Mouse (Mus musculus) kidney, embryonic 16.5 days (tissue): ENCODE results near the gene Cyb5rl. TPM values are rescaled to one million over a fixed set of nuclear protein-coding genes. Genes with fewer than 3 reads are reported as not detected.

Source experiments
- ATAC-seq: fragments of 200-750 bp; cut with Nextera tagmentation; 2 replicates; pipeline ENCODE4 v1.8.0; 2017; ENCODE audit warnings: moderate TSS enrichment; ENCODE audit not compliant: low FRiP score, low TSS enrichment
- H3K27ac ChIP-seq: fragments of 300-500 bp; sonication (generic); 2 replicates; pipeline ENCODE4 v1.5.1; 2014; ENCODE audit warnings: low read length
- H3K27me3 ChIP-seq: fragments of 300-500 bp; sonication (generic); 2 replicates; pipeline ENCODE4 v1.6.1; 2014; ENCODE audit warnings: low read length, control low read depth, mixed read lengths; ENCODE audit not compliant: insufficient read depth
- H3K36me3 ChIP-seq: fragments of 300-500 bp; sonication (generic); 2 replicates; pipeline ENCODE4 v1.6.1; 2014; ENCODE audit warnings: low read length, control low read depth, mixed read lengths; ENCODE audit not compliant: insufficient read depth
- H3K4me1 ChIP-seq: fragments of 300-500 bp; sonication (generic); 2 replicates; pipeline ENCODE4 v1.6.1; 2014; ENCODE audit warnings: low read length, control low read depth, mixed read lengths; ENCODE audit not compliant: insufficient read depth
- H3K4me2 ChIP-seq: fragments of 300-500 bp; sonication (generic); replicated peaks from 2 replicates; pipeline ENCODE4 v1.6.1; 2014; ENCODE audit warnings: low read depth, low read length
- H3K4me3 ChIP-seq: fragments of 300-500 bp; sonication (generic); 2 replicates; pipeline ENCODE4 v1.5.1; 2014; ENCODE audit warnings: mild to moderate bottlenecking, low read length
- H3K9ac ChIP-seq: fragments of 300-500 bp; sonication (generic); replicated peaks from 2 replicates; pipeline ENCODE4 v1.6.1; 2014; ENCODE audit warnings: low read length
- H3K9me3 ChIP-seq: fragments of 300-500 bp; sonication (generic); 2 replicates; pipeline ENCODE4 v1.6.1; 2016; ENCODE audit warnings: low read length, control low read depth
- WGBS: fragments of 180-500 bp; shearing (Covaris S2); extraction: QIAGEN DNeasy Blood & Tissue Kit; methylation state at CpG from one replicate; pipeline ENCODE4 v1.1.7; 2014; 5-methylcytosine and 5-hydroxymethylcytosine counted together
- polyA plus RNA-seq: library from polyadenylated mRNA; unstranded; fragments of >200 nt; fragmentation: Nextera tagmentation; extraction: Ambion mirVana; gene quantifications from 2 replicates; pipeline ENCODE4 v1.2.1, GENCODE M21; 2015

Gene Cyb5rl
- polyA plus RNA-seq, 1 experiment from 2014 or later, result 13.4 TPM

- Histone ChIP-seq H3K9me3 (no peaks in the 10 kb centered on the region), H3K4me1 (no peaks in the 10 kb centered on the region), H3K4me3 (no peak overlapping the region), H3K9ac (no peak overlapping the region), H3K4me2 (no peak overlapping the region), H3K36me3 (peaks cover 63% of the 10 kb centered on the region), H3K27me3 (no peaks in the 10 kb centered on the region), H3K27ac (no peak overlapping the region)
- 91% methylated on average over 5 of the region's 5 CpGs for WGBS
- ATAC-seq, result no peak
Observed at GRCm38 (mm10) chr4:107058346-107058745, 8.4 kb upstream of the Cyb5rl start.

GRCm38 (mm10) chr4:107058781-107059180 is 8.0 kb upstream of the Cyb5rl start:
- no peaks in the 10 kb centered on the region for H3K4me1 ChIP-seq
- H3K36me3 ChIP-seq, result peaks cover 67% of the 10 kb centered on the region
- no peak overlapping the region for H3K9ac ChIP-seq
- no peak for ATAC-seq
- no peak overlapping the region for H3K4me3 ChIP-seq
- WGBS, result 81% methylated on average over 6 of the region's 6 CpGs
- no peak overlapping the region for H3K4me2 ChIP-seq
- no peaks in the 10 kb centered on the region for H3K9me3 ChIP-seq
- H3K27ac ChIP-seq, result no peak overlapping the region
- H3K27me3 ChIP-seq, result no peaks in the 10 kb centered on the region

GRCm38 (mm10) chr4:107061560-107061959 is 5.2 kb upstream of the Cyb5rl start:
- H3K27ac ChIP-seq, result no peak overlapping the region
- no peak overlapping the region for H3K4me2 ChIP-seq
- H3K27me3 ChIP-seq, result no peaks in the 10 kb centered on the region
- WGBS, result 88% methylated on average over 4 of the region's 4 CpGs
- H3K36me3 ChIP-seq, result peaks cover 65% of the 10 kb centered on the region
- H3K9ac ChIP-seq, result no peak overlapping the region
- H3K4me1 ChIP-seq, result peaks cover 9% of the 10 kb centered on the region
- ATAC-seq, result no peak
- H3K4me3 ChIP-seq, result no peak overlapping the region
- no peaks in the 10 kb centered on the region for H3K9me3 ChIP-seq

DNA sequence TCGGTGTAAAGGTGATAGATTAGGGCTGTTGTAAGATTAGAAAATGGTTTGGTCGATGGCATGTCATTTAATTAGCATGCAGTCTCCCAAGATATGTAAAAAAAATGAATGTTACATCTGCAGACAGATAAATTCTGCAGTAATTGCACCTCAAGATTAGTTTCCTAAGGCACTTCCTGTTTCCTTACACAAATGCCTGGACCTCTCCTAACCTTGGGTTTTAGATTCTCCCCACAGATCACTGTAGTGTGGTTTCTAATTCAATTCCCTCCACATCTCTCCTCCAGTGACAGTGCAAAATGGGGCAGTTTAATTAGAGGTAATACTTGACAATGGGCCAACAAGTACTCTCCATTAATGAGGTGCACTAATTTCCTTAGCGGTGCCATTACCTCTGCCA is 3.6 kb upstream of the Cyb5rl start:
- no peak overlapping the region for H3K4me2 ChIP-seq
- no peak overlapping the region for H3K9ac ChIP-seq
- peaks cover 49% of the 10 kb centered on the region for H3K36me3 ChIP-seq
- H3K27me3 ChIP-seq, result no peaks in the 10 kb centered on the region
- no peak overlapping the region for H3K27ac ChIP-seq
- ATAC-seq, result no peak
- WGBS, result 96% methylated on average over 3 of the region's 3 CpGs
- H3K4me3 ChIP-seq, result no peak overlapping the region
- peaks cover 15% of the 10 kb centered on the region for H3K4me1 ChIP-seq
- no peaks in the 10 kb centered on the region for H3K9me3 ChIP-seq

DNA sequence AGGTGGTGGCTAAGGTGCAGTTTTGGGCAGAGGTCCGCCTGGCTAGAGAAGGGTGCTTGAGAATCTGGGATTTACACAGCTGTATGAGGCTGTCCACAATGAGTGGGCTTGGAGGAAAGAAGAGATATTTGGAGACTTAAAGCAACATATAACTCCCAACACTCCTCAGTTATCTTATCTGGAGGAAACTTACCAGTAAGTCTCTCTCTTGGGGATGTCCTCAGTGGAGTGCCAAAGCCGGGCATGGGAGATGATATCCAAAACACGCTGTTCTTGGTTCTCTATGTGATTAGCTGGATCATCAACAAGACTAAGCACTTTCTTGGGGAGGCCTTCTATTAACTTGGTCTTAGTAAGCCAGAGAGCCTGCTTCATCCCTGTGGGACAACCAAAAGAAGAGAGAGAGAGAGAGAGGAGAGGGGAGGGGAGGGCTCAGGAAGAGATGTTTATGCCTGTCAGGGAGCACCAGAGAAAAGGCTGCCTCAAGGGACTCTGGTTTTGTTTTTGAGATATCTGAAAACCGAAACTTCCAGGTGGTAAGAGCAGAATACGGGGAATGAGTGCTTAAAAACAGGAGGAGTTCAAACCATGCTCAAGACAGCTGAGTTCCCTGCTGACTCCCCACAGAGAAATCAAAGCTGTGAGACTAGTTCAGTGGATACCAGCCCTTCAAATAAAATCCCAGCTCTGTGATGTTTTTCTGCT is 2.2 kb upstream of the Cyb5rl start:
- ATAC-seq, result no peak
- peaks cover 38% of the 10 kb centered on the region for H3K36me3 ChIP-seq
- H3K4me3 ChIP-seq, result no peak overlapping the region
- peaks cover 15% of the 10 kb centered on the region for H3K4me1 ChIP-seq
- H3K4me2 ChIP-seq, result no peak overlapping the region
- no peak overlapping the region for H3K27ac ChIP-seq
- no peak overlapping the region for H3K9ac ChIP-seq
- WGBS, result 87% methylated on average over 5 of the region's 5 CpGs
- H3K27me3 ChIP-seq, result no peaks in the 10 kb centered on the region
- H3K9me3 ChIP-seq, result no peaks in the 10 kb centered on the region

DNA sequence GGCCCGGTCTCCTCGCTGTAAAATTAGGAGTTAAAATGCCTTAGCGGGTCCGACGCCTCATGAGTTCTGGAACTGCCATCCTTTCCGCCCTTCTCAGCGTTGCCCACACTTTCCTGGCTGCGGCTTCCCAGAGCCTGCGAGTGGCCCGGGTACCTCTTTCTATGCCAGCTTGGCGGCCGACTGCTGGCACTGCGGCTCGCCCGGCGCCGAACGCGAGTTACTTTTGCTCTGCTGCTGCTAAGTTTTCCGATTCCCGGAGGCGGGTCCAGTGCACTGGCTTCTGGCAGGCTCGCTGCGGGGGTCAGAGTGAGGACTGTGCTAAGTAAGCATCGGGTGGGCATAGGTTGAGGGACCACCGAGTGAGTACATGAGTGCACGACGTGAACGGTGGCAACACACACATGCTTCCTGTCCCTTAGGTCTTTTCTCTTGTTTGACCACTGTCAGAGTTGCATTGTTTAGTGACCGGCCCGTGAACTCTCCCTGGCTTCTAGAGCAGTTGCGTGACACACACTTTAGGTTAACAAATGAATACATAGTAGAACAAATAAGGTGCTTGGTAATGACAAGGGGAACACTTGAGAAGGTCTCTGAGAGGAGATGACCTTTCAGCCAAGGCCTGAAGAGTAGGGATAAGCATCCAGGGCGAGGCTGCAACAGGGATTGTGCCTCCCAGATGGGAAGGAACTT is 508 bp downstream of the Cyb5rl start:
- peak; percentile 60 for ATAC-seq
- Histone ChIP-seq H3K27ac (peak overlapping the region; percentile 39; the same call in 1 of the 2 replicates), H3K9ac (peak overlapping the region; percentile 69), H3K36me3 (peaks cover 14% of the 10 kb centered on the region), H3K4me3 (peak overlapping the region; percentile 86), H3K4me2 (peak overlapping the region; percentile 83), H3K4me1 (peaks cover 15% of the 10 kb centered on the region), H3K9me3 (no peaks in the 10 kb centered on the region), H3K27me3 (no peaks in the 10 kb centered on the region)
- 5% methylated on average over 33 of the region's 33 CpGs for whole genome bisulfite sequencing

DNA sequence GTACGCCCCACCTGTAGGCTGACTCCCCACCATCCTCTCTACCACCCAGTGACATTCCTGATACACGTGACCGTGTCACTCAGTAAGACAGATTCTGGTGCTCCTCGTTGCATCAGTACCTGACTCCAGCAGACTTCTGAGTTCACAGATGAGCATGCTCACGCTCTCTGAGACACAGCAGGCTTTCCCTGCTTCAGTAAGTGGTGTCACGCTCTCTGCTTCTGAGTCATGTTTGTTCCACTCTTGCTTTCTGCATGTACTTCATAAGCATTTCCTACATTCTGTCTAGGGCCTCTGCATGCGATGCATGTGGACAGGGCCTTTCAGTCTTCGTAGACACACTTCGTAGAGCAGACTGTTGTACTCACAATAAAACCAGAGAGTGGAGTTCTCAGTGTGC is 5.6 kb downstream of the Cyb5rl start:
- Histone ChIP-seq H3K36me3 (no peaks in the 10 kb centered on the region), H3K4me3 (no peak overlapping the region), H3K9ac (no peak overlapping the region), H3K27ac (no peak overlapping the region), H3K9me3 (no peaks in the 10 kb centered on the region), H3K4me1 (0 out of 2 replicates have a peak, but pooled peaks cover 5% of the 10 kb centered on the region), H3K4me2 (no peak overlapping the region), H3K27me3 (no peaks in the 10 kb centered on the region)
- 63% methylated on average over 9 of the region's 9 CpGs for WGBS
- no peak for ATAC-seq

- Histone ChIP-seq H3K36me3 (no peaks in the 10 kb centered on the region), H3K9me3 (no peaks in the 10 kb centered on the region), H3K4me3 (no peak overlapping the region), H3K4me2 (no peak overlapping the region), H3K27ac (no peak overlapping the region), H3K27me3 (no peaks in the 10 kb centered on the region), H3K4me1 (no peaks in the 10 kb centered on the region), H3K9ac (no peak overlapping the region)
- WGBS, result 80% methylated on average over 5 of the region's 5 CpGs
- no peak for ATAC-seq
Observed at GRCm38 (mm10) chr4:107075456-107075855, 8.7 kb downstream of the Cyb5rl start.

GRCm38 (mm10) chr4:107078894-107079293 is 12.1 kb downstream of the Cyb5rl start:
- Histone ChIP-seq H3K9ac (no peak overlapping the region), H3K4me1 (no peaks in the 10 kb centered on the region), H3K4me3 (no peak overlapping the region), H3K9me3 (no peaks in the 10 kb centered on the region), H3K4me2 (no peak overlapping the region), H3K27ac (no peak overlapping the region), H3K36me3 (no peaks in the 10 kb centered on the region), H3K27me3 (no peaks in the 10 kb centered on the region)
- ATAC-seq, result no peak
- WGBS, result 86% methylated on average over 4 of the region's 4 CpGs

DNA sequence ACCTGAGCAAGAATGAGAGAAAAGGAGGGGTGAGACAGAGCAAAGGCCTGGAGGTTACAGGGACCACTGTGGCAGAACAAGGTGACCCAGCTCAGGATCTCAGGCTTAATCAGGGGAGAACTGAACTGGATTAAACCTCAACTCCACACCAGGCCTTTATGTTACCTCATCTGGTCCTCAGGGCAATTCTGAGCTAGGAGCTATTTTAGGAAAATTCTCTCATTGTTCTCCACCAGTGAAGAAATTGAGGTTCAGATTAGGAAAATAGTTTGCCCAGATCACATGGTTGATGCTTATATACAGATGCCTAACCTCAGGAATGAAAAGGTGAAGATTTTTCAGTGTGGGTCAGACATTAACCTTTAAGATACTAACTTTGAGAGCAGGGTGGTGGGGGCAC is 12.9 kb downstream of the Cyb5rl start:
- H3K27ac ChIP-seq, result no peak overlapping the region
- H3K36me3 ChIP-seq, result no peaks in the 10 kb centered on the region
- H3K4me2 ChIP-seq, result no peak overlapping the region
- ATAC-seq, result no peak
- H3K27me3 ChIP-seq, result no peaks in the 10 kb centered on the region
- no peaks in the 10 kb centered on the region for H3K9me3 ChIP-seq
- H3K4me3 ChIP-seq, result no peak overlapping the region
- H3K4me1 ChIP-seq, result peaks cover 7% of the 10 kb centered on the region; the same call in 1 of the 2 replicates
- peak overlapping the region; percentile 3; the same call in 1 of the 2 replicates for H3K9ac ChIP-seq
